Mouse (Mus musculus): ENCODE data around the gene Cdk9. TPM values are rescaled to one million over a fixed set of nuclear protein-coding genes. Genes with fewer than 3 reads are reported as not detected.

Gene Cdk9
- total and polyA plus RNA-seq, 3 experiments: 30.9 to 125 TPM; not detected in 1

- H3K79me2 ChIP-seq (ENCODE audit: control insufficient read depth, insufficient read depth, low read length, poor library complexity): no peaks in the 10 kb centered on the region
- H3K9ac ChIP-seq (ENCODE audit: control insufficient read depth, low read depth, low read length, poor library complexity, severe bottlenecking): no peak overlapping the region
- H3K4me1 ChIP-seq (ENCODE audit: control insufficient read depth in 1 of 2, insufficient read depth in 2 of 2, low read length in 2 of 2): no peaks in the 10 kb centered on the region
- H3K27ac ChIP-seq (ENCODE audit: control insufficient read depth, low read depth, low read length): no peak overlapping the region
- no peaks in the 10 kb centered on the region for H3K9me3 ChIP-seq (replicated peaks; ENCODE audit: insufficient read depth, low read length)
- H3K4me3 ChIP-seq (ENCODE audit: control insufficient read depth in 1 of 2, insufficient read depth in 1 of 2, low read depth in 2 of 2, low read length in 2 of 2): no peak overlapping the region
- DNase-seq (ENCODE audit: low read depth, low spot score): no peak
- no peaks in the 10 kb centered on the region for H3K27me3 ChIP-seq (ENCODE audit: control insufficient read depth in 1 of 2, insufficient read depth in 2 of 2, low read length in 2 of 2)
- peaks cover 0 to 2% of the 10 kb centered on the region in 2 experiments; a peak in 1 of 4 replicates for H3K36me3 ChIP-seq (ENCODE audit: control insufficient read depth in 1 of 2, insufficient read depth in 2 of 2, low read length in 2 of 2)
- TF ChIP-seq GABPA (IDR thresholded peaks at IDR 0.05; ENCODE audit: low read depth, low read length) (no peak), NELFE (IDR thresholded peaks at IDR 0.05; ENCODE audit: low read depth, low read length) (no peak), MAX (IDR thresholded peaks at IDR 0.05; ENCODE audit: low read length) (no peak), MAFK (IDR thresholded peaks at IDR 0.05; ENCODE audit: borderline replicate concordance, low read depth, low read length) (no peak), GATA1 (IDR thresholded peaks at IDR 0.05; ENCODE audit: low read depth, low read length) (no peak), TCF12 (IDR thresholded peaks at IDR 0.05; ENCODE audit: low read depth, low read length) (no peak), MYC (IDR thresholded peaks at IDR 0.05; ENCODE audit: low read depth, low read length) (no peak), SIN3A (IDR thresholded peaks at IDR 0.05; ENCODE audit: low read length) (no peak), HCFC1 (IDR thresholded peaks at IDR 0.05; ENCODE audit: low read depth, low read length) (no peak), ZMIZ1 (IDR thresholded peaks at IDR 0.05; ENCODE audit: low read depth, low read length) (no peak), CTCF (IDR thresholded peaks at IDR 0.05 in 2 of 3, conservative IDR thresholded peaks at IDR 0.05 in 1 of 3; ENCODE audit: control insufficient read depth in 1 of 3, insufficient read depth in 1 of 3, low read depth in 2 of 3, low read length in 3 of 3, poor library complexity in 1 of 3, severe bottlenecking in 1 of 3) (no peak)
Measured at GRCm38 (mm10) chr2:32700966-32701743, 11.7 kb downstream of the Cdk9 start.

- no peaks in the 10 kb centered on the region for H3K9me3 ChIP-seq (replicated peaks; ENCODE audit: insufficient read depth, low read length)
- H3K4me3 ChIP-seq (ENCODE audit: control insufficient read depth in 1 of 2, insufficient read depth in 1 of 2, low read depth in 2 of 2, low read length in 2 of 2): no peak overlapping the region
- TF ChIP-seq MAX (IDR thresholded peaks at IDR 0.05; ENCODE audit: low read length) (no peak), SIN3A (IDR thresholded peaks at IDR 0.05; ENCODE audit: low read length) (no peak), USF2 (IDR thresholded peaks at IDR 0.05; ENCODE audit: borderline replicate concordance in 1 of 2, insufficient read depth in 1 of 2, low read depth in 1 of 2, low read length in 2 of 2) (no peak), MYC (IDR thresholded peaks at IDR 0.05; ENCODE audit: low read depth, low read length) (no peak), ZMIZ1 (IDR thresholded peaks at IDR 0.05; ENCODE audit: low read depth, low read length) (no peak), ZKSCAN1 (IDR thresholded peaks at IDR 0.05; ENCODE audit: low read depth, low read length) (no peak), MYB (IDR thresholded peaks at IDR 0.05; ENCODE audit: low read depth, low read length) (no peak), POLR2A (IDR thresholded peaks at IDR 0.05; ENCODE audit: control insufficient read depth in 1 of 2, insufficient read depth in 1 of 2, low read depth in 1 of 2, low read length in 2 of 2, poor library complexity in 1 of 2) (no peak), ETS1 (IDR thresholded peaks at IDR 0.05; ENCODE audit: low read depth, low read length) (no peak), EP300 (IDR thresholded peaks at IDR 0.05; ENCODE audit: low read depth in 1 of 2, low read length in 2 of 2) (no peak)
- H3K27me3 ChIP-seq (ENCODE audit: control insufficient read depth in 1 of 2, insufficient read depth in 2 of 2, low read length in 2 of 2): no peaks in the 10 kb centered on the region
- H3K9ac ChIP-seq (ENCODE audit: control insufficient read depth, low read depth, low read length, poor library complexity, severe bottlenecking): no peak overlapping the region
- no peak for DNase-seq (ENCODE audit: low read depth, low spot score)
- H3K36me3 ChIP-seq (ENCODE audit: control insufficient read depth in 1 of 2, insufficient read depth in 2 of 2, low read length in 2 of 2): no peaks in the 10 kb centered on the region
- H3K79me2 ChIP-seq (ENCODE audit: control insufficient read depth, insufficient read depth, low read length, poor library complexity): no peaks in the 10 kb centered on the region
- no peak overlapping the region for H3K27ac ChIP-seq (ENCODE audit: control insufficient read depth, low read depth, low read length)
- H3K4me1 ChIP-seq (ENCODE audit: control insufficient read depth in 1 of 2, insufficient read depth in 2 of 2, low read length in 2 of 2): no peaks in the 10 kb centered on the region
Measured at GRCm38 (mm10) chr2:32699680-32700079, 13.2 kb downstream of the Cdk9 start.
